Mouse (Mus musculus): ENCODE measurements around the gene Smco3. TPM values are rescaled to one million over a fixed set of nuclear protein-coding genes. Genes with fewer than 3 reads are reported as not detected.
"Not testable (repeated sequence)": the region's sequence is repeated elsewhere in the genome, so short reads cannot be mapped to it uniquely, and the experiment has no call there.

Smco3 gene
- polyA plus RNA-seq, 1 experiment, result not detected

DNA sequence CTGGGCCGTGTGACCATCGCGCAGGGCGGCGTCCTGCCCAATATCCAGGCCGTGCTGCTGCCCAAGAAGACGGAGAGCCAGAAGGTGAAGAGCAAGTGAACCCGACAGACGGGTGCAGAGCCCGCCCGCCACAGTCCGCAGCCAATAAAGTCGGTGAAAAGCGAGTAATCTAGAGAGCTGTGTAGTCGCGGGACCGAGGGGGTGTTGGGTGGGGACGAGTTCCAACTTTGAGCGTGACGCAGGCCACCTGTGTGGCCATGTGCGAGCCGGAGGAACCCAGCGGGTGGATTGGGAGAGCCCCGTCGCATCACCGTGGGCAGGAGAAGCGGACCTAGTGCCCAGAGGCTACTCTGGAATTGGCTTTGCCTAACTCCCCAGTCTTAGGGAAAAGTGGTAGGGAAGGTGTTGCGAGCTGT is 26.6 kb downstream of the Smco3 start:
- WGBS, result 1% methylated on average over 28 of the region's 28 CpGs
- DNase-seq (ENCODE audit: low read depth, low spot score), result no peak

DNA sequence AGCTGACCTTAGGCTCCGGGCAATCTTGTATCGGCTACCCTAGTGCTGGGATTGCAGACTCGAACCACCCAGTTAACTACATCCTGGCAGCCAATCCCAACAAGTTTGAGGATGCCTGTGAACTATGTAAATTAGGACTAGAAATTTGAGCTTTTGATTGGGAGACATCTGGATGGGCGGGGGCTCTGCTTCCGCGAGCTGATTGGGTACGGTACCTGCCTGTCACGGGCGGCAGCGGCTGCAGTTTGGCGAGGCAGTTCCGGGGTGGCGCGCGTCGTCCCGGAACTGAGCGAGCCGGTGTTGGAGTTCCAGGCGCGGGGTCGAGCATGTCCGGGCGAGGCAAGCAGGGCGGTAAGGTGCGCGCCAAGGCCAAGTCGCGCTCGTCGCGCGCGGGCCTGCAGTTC is 27.2 kb downstream of the Smco3 start, which contains the start of gene H2afj:
Gene H2afj, plus strand, starts transcription at position 231 of the 404 bp plus-strand sequence.
- no peak for DNase-seq (ENCODE audit: low read depth, low spot score)
- under 1% methylated on average over 34 of the region's 34 CpGs for WGBS

DNA sequence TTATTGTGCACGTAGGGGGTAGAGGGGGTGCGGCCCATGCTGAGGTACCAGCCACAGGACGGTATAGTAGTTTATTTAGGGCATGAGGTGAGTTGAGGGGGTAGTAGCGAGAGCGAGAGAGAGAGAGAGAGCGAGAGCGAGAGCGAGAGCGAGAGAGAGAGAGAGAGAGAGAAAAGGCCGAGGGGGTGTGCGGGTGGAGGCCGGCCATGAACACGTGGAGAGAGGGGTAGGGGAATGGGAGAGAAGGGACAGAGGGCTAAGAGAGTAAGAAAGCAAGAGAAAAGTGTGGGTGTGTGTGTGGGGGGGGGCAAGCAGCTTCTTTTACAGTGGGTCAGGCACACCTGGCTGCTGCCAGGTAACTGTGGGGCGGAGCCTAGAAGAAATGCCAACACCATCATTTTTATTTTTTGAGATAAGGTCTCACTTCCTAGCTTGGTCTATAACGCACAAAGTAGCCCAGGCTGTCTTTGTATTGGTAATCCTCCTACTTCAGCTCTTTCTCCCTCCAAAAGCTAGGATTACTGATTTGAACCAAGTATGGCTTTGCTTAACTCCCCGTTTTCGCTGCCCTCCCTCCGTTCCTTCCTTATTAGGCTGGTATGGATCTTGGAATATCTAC is 27.7 kb downstream of the Smco3 start:
- WGBS, result 34% methylated on average over 18 of the region's 18 CpGs

DNA sequence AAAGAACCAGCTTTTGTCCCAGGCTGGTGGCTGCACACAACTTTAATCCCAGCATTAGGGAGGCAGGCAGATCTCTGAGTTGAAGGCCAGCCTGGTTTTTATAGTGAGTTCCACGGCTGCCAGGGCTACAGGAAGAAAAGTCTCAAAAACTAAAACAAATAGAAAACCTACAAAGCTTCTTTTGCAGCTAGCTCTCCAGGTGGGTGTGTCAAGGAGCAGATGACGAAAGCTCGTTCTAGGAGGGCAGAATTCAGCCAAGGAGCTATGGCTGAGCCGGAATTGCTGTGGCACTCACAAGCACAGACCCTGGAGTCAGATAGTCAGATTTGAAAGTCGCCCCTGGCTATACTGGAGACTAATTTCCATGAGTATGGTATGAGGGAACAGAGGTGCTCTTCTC is 28.4 kb downstream of the Smco3 start:
- WGBS, result 28% methylated on average over 5 of the region's 5 CpGs
- DNase-seq (ENCODE audit: low read depth, low spot score), result no peak

More for the DNA sequence above, 27.7 kb downstream of the Smco3 start:
- DNase-seq (ENCODE audit: low read depth, low spot score), result no peak

DNA sequence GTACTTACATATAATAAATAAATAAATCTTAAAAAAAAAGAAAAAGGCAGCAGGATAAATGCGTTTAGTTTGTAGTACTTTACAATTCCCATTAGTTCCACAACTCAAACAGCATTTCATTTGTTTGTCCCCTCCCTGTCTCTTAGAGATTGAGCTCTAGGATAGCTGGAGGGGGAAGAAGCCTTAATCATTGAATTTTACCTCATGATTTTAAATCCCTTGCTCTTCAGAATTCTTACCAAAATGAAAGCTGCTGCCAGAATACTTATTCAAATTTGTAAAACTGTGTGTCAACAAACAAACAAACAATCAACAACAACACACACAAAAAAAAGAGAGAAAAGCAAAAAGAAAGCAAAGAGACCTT is 29.9 kb downstream of the Smco3 start:
- 21% methylated on average over 1 of the region's 1 CpGs for WGBS
- no peak for DNase-seq (ENCODE audit: low read depth, low spot score)

DNA sequence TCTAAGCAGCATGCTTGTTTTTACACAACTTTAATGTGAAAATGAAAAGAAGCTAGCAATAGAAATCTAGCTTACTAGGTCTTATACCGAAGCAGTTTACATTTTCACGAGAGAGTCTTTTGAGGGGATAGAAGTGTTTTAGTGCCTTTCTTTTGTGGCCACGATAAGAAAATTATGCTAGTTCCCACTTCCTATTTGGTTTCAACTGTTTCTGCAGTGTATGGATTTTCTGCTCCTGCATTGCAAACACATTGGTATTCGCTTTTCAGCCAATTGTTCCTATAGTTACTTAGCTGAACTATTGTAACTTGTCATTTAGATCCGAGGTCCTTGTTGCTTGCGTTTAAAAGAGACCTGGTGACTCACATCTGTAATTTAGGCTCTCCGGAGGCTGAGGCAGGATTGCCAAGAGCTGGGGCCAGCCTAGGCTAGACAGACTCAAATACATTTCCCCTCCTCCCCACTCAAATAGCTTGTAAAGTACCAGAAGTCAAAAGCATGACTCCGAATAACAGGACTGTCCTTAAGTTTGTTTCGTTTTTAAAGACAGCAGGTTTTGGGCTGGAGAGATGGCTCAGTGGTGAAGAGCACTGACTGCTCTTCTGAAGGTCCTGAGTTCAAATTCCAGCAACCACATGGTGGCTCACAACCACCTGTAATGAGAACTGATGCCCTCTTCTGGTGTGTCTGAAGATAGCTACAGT is 30.4 kb downstream of the Smco3 start:
- 7% methylated on average over 9 of the region's 9 CpGs for WGBS
- no peak for DNase-seq (ENCODE audit: low read depth, low spot score)

DNA sequence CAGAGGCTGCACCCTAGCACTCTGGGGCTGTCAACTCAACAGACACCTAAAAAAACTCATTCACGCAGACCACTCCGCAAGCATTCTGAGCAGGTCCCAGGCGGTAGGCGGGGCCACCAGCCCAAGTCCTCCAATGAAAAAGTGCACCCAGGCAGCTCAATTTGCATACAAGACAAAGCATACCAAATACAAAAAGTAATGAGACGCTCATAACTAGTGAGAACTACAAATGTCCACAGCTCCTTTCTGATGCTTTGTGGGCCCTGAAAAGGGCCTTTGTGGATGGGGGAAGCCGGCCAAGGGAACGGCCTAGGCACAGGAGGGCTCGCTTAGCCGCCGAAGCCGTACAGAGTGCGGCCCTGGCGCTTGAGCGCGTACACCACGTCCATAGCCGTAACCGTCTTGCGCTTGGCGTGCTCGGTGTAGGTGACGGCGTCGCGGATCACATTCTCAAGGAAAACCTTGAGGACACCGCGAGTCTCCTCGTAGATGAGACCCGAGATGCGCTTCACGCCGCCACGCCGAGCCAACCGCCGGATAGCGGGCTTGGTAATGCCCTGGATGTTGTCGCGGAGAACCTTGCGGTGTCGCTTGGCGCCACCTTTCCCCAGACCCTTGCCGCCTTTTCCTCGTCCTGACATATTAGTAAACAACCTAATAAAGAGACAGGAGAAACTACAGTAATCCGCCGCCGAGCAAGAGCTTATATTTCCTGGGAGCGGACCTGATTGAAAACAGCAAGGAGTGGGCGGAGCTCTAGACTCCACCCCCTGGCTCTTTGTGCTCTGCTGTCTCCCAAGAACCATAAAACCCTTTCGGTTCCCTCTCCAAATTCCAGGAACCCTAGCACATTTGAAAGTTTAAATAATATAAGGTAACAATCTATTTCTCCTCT is 31.3 kb downstream of the Smco3 start, which contains the start of gene Hist4h4:
Gene Hist4h4, minus strand, starts transcription at position 677 of the 895 bp plus-strand sequence.
- 2% methylated on average over 50 of the region's 50 CpGs for WGBS
- DNase-seq (ENCODE audit: low read depth, low spot score), result no peak

DNA sequence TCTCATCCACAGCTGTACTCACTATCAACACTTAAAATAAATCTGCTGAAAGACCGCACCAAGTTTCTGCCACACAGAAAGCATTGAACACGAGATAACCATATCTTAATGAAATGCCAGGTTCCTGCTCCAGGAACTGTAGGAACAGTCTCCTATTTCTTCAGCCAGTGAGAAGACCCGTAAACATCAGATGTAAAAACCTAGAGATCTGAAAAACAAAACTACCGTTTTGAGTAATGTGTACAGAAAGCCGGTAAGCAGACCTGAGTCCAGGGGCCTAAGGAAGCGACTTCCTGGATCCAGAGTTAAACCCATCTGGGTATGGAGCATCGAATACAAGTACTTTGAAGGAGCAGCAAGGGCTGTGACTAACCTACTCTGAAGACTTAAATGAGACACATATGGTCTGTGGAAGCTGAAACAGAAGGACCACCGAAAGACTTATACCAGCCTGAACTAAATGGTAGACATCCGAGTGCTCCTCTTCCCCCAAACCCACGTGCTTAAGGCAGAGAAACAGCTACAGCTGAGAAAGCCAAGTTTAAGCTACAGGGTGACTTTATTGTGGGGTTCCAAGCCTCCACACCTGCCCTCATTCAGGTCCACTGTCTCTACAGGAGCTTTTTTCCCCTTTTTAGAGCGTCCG is 32.0 kb downstream of the Smco3 start:
- 9% methylated on average over 12 of the region's 12 CpGs for WGBS

DNA sequence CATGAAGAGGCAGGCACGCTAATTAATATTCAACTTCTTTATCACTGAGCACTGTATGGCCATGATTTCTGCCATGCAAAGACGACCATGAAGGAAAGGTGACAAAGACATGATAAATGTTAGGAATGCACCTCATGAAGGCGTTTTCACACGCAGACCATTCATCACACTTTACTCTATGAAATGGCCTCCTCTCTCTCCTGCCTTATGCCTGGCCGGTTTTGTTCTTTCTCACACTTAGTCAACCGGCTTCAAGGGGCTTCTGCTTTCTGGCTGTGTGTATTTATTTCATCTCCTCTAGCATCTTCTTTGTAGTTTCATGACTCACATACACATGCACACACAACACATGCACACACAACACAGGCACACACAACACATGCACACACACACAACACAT is 34.0 kb downstream of the Smco3 start:
- no peak for DNase-seq (ENCODE audit: low read depth, low spot score)
- 82% methylated on average over 6 of the region's 6 CpGs for WGBS

More for the DNA sequence above, 32.0 kb downstream of the Smco3 start:
- DNase-seq (ENCODE audit: low read depth, low spot score), result no peak

DNA sequence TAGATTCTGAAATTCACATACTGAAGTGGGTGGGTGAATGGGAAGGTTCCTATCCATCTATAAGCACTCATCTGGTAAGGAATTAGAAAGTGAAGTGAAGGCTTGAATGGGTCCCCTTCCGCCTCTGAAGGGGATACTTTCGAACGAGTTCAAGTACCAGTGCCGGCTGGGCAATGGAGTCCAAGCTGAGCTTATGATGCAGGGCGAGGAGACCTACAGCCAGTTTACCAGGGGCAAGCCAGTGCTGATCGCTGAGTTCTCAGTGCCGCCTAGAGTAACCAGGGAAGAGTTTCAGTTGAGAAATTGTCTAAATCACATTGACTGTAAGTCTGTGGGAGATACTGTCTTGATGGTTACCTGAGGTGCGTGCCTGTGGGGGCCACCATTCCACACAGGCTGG is 34.5 kb downstream of the Smco3 start:
- 92% methylated on average over 8 of the region's 8 CpGs for WGBS
- DNase-seq (ENCODE audit: low read depth, low spot score), result no peak

DNA sequence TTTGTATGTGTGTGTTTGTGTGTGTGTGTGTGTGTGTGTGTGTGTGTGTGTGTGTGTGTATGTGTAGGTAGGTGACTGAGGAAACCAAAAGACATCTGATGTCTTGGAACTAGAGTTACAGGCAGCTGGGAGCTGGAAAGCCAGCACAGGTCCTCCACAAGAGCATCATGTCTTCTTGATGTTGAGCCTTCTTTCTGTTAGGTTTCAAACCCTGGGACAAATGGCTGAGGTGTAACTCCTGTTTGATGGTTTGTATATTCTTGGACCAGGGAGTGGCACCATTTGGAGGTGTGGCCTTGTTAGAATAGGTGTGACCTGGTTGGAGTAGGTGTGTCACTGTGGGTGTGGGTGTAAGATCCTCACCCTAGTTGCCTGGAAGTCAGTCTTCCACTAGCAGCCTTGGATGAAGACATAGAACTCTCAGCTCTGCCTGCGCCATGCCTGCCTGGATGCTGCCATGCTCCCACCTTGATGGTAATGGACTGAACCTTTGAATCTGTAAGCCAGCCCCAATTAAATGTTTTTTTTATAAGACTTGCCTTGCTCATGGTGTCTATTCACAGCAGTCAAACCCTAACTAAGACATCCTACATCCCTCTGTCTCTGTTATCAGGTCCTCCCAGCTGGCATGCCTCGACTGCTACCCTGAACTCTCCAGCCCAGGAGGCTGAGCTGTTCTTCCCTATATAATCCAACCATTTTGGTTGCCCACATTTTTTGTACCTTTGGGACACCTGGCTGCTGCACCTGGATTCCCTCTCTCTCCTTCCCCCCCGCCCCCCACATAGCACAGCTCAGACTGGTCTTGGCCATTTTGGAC is 37.2 kb downstream of the Smco3 start:
- 84% methylated on average over 3 of the region's 3 CpGs for WGBS

DNA sequence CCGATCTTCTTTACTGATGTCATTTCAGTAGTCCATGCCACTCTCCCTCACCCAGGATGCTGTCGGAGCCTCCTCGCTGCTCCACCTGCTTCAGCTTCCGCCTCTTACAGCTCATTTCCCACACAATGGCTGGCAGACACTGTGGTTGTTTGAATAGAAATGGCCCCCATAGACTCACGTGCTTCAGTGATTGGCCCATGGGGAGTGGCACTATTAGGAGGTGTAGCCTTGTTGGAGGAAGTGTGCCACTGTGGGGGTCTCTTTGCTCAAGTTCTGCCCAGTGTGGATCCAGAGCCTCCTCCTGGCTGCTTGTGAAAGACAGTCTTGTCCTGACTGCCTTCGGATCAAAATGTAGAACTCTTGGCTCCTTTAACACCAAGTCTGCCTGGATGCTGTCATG is 39.4 kb downstream of the Smco3 start:
- WGBS, result 65% methylated on average over 6 of the region's 6 CpGs
- DNase-seq (ENCODE audit: low read depth, low spot score), result no peak

More for the DNA sequence above, 37.2 kb downstream of the Smco3 start:
- DNase-seq (ENCODE audit: low read depth, low spot score), result not testable (repeated sequence)

DNA sequence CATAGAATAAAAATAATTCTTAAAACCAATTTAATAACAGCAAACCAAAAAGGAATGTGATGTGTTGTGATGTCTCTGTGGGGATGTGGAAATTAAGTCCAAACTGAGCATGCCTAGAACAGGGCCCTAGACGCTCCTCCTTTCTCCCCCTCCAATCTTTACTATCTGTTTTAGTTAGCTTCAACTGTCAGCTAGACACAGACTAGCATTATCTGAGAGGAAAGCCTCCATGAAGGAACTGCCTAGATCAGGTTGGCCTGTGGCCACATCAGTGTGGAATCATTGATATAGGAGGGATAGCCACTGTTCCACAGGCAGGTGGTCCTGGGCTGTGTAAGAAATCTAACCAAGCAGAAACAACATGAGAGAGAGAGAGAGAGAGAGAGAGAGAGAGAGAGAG is 40.1 kb downstream of the Smco3 start:
- 68% methylated on average over 1 of the region's 1 CpGs for WGBS

DNA sequence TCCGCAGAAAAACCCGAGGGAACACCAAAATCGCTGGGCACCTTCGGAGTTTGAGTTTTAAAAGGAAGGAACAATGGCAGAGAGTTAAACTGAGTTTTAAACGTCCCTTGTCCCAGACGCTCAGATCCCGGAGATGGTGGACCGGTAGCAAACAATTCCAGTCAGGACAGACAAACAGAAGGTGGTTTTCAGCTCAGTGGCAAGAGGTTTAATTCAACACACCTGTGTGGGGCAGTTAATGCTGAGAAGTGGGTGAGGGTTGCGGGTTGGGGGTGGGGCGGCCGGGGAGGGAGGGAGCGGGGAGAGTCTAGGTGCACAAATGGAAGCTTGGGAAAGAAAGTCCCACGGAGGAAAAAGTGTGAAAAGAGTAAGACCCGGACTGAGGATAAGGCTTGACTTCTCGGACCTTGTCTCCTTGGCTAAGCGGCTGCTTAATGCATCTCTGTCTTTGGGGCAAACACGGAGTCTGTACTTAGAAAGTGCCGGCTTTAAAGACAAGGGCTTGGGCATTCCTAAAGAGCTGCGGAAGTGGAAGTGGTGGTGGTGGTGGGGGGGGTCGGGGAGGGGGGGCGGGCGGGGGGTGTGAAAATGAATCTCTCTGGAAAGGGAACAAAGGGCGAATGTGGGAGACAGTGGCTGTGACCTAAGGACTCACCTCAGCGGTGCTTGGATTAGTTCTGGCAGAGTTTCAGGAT is 41.3 kb downstream of the Smco3 start:
- no peak for DNase-seq (ENCODE audit: low read depth, low spot score)
- 2% methylated on average over 23 of the region's 24 CpGs for WGBS

More for the DNA sequence above, 40.1 kb downstream of the Smco3 start:
- no peak for DNase-seq (ENCODE audit: low read depth, low spot score)

DNA sequence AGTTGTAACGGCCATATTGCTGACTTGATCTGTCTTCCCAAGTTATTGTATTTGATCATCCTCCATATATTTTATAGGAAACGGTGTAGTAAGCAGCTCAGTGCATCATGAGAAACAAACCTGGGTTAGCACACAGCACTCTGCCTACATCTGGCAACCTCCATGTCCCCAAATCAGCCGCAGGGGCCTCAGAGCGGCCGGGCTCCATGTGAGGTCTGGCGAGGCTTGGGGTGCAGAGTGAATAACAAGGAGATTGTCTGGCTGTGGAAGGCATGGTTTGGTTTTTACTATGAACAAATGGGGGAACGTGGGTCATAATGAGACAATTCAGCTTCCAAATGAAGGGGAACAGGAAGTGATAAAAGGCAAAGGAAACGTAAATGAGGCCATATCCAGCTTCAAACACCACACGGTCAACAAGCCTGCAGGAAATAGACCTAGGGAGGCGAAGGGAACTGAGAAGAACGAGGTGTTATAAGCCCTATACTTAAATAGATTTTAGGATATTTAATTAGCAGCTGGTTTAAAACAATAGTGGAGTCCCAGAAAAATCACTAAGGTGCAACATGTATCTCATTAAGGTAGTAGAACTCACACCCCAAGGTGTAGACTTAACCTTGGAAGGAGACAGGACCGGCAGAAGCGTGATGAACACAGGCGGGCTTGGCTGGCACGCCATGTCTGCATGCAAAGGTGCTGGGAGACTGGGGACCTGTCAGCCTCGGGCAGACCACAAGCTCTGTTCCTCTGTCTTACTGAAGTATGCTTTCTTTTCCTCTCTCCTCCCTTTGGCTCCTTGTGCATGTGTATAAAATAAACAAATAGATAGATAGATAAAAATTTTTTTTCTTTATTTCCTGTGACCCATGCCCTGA is 42.1 kb downstream of the Smco3 start:
- no peak for DNase-seq (ENCODE audit: low read depth, low spot score)
- 29% methylated on average over 16 of the region's 16 CpGs for WGBS

DNA sequence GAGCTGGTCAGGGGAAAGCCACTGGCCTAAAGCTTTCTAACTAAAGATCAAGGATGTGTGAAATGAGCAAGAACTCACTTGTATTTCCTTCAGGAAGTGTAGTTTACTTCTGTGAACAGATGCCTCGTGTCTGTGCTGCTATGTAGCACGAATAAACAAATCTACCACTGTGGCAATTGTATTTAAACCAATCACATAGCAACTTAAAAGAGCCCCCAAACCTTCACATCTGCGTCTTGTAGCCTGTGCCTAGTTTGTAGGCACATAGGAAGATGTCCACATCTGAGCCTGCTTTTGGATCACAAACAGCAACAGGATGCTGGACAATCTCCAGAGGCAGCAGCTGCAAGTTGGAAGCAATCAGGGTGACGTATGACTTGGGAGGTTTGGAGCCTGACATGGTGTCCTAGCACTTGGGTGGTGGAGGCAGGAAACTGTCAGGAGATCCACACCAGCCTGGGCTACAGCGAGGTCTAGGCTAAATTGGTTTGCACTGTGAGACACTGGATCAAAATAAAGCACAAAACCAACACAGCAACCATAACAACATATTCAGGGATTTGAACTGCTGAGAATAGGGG is 45.8 kb downstream of the Smco3 start:
- 53% methylated on average over 5 of the region's 5 CpGs for WGBS
- DNase-seq (ENCODE audit: low read depth, low spot score), result no peak

DNA sequence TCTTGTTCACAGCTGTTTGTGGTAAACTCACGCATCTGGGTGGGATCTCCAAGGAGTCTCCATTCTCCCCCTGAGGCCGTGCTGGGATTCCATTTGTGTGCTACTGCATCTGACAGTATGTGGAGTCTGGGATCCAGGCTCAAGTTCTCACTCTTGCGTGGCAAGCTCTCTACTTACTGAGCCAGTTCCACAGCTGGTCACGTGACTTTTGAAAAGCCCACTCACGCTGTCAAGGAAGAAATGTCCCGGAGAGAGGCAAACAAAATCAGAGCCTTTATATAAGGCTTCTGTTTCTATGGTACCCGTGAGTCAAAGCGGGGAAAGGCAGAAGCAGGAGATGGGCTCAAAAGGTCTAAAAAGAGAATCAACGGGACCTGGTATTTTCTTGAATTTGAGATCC is 52.5 kb downstream of the Smco3 start:
- WGBS, result 40% methylated on average over 9 of the region's 9 CpGs
- no peak for DNase-seq (ENCODE audit: low read depth, low spot score)
